Mouse (Mus musculus) adrenal gland, postnatal 14 days (tissue): ENCODE results near the gene Adgrg2. TPM values are rescaled to one million over a fixed set of nuclear protein-coding genes. Genes with fewer than 3 reads are reported as not detected.

ENCODE experiments used
- DNase-seq: peaks from one replicate; pipeline ENCODE4 v3.0.0; 2021; ENCODE audit warnings: mixed read lengths
- long read RNA-seq, 2 experiments: library from polyadenylated mRNA; stranded (forward); transcript quantifications; one replicate each; pipeline ENCODE4 v2.0.0; 2021
- total RNA-seq: library from RNA; stranded (reverse); gene quantifications from 2 replicates; pipeline ENCODE4 v1.2.3, GENCODE M21; 2021

Adgrg2 gene
- total RNA-seq, result 1.5 TPM in 2 replicates
- long read RNA-seq, experiment 1, result 0 reads
- long read RNA-seq, experiment 2, result 0 reads

DNA sequence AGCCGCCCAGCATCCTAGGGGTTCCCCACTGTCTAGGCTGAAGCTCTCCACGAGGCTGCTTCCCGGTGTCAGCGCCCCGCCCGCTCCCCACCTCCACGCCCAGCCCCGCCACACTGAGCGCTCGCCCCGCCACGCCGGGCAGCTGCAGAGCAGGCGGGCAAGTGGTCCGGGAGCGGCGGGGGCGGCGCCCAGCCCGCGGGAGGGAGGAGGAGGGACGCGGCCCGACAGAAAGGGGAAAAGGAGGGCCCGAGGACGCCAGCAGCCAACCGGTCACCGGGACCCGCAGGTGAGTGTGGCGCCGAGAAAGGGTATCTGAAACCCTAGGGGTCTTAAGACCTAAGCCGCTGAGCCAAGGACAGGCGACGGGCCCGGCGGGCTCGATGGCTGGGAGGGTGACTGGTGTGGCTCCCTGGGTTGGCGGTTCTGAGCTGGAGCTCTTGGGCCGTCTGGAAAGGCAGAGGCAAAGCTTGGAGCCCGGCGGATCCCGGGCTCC lies at the start of gene Adgrg2:
Adgrg2 (plus strand) TSS at position 227 of the 493 bp plus-strand sequence.
- DNase-seq, result peak; percentile 47

DNA sequence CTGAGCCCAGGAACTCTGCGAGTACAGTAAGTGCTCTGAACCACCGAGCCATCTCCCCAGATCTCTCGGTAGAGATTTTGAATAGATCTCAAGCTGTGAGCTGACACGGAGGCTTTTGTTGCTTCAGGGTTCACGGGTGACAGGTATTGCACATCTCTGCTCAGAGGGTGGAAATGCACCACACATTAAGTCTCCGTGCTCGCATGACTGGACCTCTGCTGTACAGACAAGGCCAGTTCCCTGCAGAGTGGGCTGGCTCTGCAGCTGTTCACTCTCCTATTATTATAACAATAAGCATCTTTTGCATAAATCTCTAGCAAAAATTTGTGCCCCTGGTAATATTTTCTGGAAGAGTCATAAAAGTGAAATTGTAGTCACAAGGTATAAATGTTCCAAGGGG lies 39.5 kb upstream of the Adgrg2 start:
- no peak for DNase-seq

DNA sequence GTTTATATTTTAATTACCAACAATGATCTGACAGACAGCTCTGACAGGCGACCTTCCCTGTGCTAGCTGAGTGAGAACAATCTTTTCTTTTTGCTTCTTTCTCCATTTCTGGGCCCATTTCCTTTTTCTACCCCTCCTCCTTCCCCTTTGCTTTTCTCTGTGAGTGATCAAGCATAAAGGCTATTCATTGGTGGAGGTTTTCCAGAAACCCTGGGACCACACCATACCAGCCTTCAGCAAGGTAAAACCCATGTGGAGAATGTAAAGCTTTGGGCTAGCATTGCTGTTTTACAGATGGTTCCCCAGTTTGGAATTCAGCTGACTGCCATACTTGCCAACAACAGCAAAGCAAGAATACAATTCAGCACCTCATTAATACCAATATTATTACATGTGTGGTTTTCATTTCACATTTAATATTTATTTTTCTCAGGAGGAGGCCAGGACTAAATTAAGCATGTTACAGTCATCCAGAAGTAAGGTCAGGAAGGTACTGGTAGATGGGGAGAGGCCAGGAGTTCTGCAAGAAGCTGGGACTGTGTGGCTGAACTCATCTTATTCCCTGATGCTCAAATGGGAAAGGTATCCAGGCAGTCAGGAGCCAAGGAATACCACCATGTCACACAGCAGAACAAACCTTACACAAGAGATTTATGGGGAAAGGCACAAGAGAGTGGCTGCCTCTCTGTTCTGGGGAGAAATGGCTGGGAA lies 38.4 kb upstream of the Adgrg2 start:
- DNase-seq, result no peak

DNA sequence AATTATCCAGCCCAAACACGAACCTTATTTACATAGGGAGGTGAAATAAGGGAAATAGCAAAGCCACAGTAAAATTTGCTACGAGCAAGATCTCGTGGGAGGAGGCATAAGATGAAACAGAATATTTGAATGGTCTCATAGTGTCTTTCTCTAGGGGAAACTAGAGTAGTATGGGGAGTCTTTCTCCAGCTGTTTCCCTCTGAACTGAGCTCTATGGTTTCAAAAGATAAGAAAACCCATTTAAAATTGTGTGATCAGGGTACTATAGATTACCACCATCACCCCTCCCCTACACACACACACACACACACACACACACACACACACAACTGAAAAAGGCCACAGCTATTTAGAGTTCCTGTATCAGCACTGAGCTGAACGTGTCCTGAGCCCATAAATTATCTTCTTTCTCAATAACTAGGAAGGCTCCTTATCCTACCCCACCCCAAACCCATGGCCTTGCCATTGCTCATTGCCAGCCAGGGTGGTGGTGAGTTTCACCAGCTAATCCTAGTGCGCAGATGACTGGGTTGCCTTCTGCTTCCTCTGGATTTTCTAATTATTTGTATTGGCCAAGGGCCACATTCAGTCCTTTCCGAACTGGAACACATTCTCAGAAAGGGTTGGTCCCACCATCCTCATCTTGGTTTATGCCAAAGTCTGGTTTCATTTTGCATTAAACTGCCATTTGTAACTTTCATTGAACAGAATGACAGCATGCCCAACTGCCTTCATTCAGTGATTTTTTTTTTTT lies 5.6 kb upstream of the Adgrg2 start:
- DNase-seq, result peak; percentile 50

DNA sequence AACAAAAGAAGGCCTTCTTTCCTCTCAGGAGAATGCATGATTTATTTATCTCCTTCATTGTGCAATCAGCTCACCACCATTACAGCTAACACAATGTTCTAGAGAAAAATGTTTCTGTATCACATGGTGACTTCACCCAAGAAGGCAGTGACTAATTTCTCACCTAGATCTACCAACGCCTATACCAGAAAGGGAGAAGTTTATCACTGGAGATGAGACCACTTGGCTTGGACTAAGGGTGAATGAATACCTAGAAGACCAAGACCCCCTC lies 5.1 kb upstream of the Adgrg2 start:
- no peak for DNase-seq

DNA sequence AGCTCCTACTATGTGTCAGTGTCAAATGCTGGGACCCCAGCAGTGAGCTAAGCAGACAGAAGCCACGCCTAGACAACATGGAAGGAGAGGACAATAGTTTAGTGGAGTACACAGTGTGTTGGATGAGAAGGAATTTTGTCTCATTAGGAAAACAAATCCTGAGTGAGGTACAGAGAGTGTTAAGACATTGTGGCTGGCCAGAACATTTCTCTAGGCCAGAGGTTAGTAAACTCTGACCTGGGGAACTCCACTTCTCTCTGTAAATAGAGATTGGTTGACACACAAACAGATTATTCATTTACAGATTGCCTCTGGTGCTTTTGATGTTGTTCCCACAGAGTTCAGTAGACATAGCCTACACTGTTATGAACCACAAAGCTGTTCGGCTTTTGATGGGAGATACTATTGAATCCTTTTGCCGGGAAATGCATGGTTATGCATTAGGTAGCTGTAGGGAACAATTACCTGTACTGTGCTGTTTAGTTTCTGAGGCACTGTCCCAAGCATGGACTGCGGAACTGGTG lies 22.5 kb downstream of the Adgrg2 start:
- no peak for DNase-seq

DNA sequence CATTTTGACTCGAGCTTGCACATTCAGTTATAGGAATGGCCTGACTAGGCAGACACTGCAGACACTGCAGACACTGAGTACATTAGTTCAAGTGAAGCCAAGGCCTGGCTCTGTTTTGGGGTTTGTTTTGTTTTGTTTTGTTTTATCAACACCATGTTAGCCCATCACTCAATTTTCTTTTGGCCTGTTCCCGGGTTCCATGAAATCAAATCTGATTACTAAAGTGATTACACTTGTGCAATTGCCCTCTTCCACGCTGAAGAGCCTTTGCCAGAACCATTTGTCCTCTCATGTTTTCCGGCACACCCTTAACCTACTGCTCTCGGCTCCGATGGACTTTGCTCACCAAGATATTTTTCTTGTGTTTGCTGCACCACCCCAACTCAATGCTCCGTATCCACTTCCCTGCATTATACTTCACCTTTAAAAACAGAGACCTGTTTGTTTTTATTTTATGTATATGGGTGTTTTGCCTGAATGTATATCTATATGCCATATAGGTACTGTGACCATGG lies 23.4 kb downstream of the Adgrg2 start:
- DNase-seq, result no peak

DNA sequence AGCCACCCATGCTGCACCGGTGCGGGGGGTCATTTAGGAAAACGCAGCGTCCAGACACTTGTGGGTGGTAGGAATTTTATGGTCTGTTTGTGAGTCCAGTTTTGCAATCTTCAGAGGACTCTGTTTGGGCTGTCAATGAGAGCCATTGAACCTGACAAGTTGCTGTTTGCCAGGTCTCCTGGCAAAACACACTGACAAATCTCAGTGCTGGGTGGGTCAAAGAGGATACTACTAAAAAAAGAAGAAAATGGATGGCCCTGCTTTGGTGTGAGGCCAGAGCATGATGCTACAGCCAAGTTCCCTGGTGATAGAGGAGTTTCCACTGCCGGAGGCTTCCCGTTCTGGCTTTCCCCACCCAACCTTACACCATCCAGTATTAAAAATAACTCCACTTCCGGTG lies 27.9 kb downstream of the Adgrg2 start:
- no peak for DNase-seq

DNA sequence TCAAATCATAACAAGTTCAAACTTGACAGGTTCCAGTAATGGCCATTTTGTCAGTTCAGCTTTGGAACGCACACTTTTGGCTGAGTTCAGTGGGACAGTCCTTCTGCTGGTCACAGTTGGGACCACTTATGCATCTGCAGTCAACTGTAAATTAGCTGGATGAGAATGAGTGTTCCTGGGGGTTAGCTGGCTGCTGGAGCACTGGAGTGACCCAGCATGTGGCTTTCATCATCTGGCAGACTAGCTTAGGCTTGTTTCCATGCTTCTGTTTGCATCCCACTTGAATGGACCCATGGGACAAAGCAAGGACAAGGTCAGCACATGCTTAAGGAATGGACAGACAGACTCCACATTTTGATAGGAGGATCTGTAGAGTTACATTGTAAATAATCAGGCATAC lies 33.2 kb downstream of the Adgrg2 start:
- DNase-seq, result no peak

DNA sequence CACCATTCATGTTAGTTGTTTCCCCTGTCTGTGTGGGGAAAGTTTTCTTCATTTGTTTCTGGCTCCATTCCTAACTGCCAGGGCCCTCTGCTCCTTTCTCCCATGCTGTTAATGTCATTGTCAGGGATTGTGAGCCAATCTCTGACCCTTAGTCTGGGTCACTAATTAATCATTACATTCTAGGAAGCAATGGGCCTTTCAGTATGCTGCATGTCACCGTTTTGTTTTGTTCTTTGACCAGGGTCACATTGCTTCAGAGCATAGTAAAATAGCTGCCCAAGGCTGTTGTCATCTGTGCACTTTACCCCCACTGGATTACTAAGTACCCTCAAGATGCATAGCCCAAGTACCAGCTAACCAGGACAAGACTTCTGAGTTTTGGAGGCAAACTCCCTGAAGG lies 36.0 kb downstream of the Adgrg2 start:
- DNase-seq, result no peak

DNA sequence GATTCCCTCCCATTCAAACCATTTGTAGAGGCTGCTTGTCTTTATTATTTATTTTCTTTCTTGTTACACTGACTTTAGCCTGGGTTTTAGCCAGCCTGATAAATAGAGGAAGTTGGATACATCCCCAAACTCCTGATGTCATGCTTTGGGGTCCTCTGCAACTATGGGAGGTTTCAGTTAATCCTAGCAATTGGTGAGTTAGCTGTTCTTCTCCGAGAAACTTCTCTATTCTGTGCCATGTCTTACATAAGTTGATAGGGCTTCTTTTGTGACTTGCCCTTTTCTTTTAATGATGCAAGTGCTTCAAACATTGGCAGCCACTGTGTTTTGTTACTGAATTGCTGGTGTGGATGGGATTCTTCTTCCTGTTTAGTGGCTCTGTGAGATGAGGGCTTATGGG lies 36.4 kb downstream of the Adgrg2 start:
- DNase-seq, result no peak

DNA sequence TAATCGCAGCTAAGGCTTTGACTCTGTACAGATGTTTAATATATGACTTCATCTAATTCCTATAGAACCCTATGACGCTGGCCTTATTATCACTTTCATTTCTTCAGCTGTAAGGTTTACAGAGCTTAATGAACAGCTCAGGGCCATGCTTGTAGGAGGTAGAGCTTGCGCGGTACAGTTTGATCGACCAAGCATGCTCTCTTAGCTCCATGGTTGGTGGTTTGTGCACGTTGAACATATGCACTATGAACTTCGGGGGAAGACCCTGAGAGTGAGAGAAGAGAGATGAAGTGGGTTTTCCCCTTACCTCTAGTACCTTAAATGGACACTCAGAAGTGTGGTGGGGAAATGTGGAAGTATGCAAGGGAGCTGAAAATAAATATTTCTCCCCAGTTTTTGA lies 41.7 kb downstream of the Adgrg2 start:
- no peak for DNase-seq

DNA sequence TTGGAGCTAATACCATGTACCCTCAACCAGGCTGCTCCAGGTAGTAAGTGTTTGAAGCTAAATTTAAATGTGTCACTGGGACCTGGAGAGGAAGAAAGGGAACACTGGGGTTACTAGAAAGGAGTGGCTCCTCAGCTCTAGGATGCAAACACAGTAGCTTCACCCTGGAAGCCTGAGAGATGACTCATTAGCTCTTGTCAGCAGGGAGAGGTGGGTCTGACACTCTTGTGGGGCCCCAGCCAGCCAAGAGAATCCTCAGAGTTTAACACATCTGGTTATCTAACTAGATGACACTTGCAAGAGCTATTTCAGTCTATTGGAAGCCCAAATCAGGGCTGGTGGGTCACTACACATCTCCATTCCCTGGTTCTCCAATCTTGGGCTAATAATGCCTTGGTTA lies 50.8 kb downstream of the Adgrg2 start:
- no peak for DNase-seq

DNA sequence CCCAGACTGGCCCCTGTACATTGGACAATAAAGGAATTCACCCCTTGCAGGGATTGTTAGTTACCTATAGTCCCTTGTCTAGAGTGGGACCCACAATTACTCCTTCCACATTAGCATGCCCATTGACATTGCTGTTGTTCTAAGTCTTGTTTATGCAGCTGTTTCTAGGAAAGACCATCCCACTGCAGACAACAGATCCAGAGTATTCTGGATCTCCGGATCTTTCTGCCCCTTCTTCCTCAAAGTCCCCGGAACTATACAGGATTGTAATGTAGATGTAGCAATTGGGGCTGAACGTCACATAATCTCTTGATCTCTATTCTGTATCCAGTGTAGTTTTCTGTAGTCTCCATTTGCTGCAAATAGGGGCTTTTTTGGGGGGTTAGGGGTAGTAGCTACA lies 57.9 kb downstream of the Adgrg2 start:
- no peak for DNase-seq

DNA sequence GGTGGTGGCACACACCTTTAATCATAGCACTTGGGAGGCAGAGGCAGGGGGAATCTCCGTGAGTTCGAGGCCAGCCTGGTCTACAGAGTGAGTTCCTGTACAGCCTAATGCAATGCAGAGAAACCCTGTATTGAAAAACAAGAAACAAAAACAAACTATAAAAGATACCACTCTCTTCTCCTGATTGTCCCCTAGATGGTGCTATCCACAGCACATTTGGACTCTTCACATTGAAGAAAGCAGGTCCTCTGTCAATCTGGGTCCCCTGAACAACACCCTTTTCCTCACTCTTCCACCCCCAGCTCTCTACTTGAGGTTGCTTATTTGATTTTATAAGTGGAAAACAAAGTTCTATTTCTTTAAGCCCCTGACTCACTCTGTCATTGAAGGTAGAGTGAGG lies 58.9 kb downstream of the Adgrg2 start:
- no peak for DNase-seq

DNA sequence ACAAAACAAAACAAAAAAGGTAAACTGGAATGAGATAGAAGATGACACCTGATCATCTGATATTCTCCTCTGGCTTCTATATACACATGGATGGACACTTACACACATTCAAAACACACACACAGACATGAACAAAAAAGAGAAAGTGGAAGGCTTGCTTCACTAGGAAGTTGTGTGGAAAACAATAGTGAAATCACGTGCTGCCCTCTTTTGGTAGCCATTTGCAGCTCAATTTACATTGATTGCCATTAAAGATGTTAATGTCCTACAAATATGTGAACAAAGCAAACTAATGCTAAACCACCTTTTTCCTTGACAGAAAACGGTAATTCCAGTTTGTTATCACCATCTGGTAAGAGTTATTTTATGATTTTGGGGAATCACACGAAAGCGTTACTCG lies 65.2 kb downstream of the Adgrg2 start:
- no peak for DNase-seq

DNA sequence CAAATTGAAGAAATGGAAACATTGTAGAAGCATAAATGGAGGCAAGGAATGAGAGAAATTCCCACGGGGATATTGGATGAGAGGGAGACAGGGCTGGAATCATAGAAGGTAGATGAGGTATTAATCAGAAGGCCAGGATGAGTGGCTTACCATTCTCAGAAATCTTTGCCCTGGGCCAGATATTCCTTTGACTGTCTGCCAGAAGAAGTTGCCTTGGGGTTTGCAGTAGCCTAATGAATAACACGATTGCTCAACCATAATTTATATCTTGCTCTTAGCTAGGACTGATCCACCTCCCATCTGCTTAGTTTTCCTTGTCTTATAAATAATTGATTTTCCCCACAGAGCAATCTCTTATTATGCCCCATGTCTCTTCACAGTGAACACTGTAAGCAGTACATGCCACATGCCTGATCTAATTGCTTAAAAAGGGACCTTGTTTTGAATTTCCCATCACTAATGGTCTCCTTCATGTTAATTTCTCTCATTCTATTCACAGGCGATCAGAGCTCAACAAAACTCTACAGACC lies 80.8 kb downstream of the Adgrg2 start:
- DNase-seq, result no peak

DNA sequence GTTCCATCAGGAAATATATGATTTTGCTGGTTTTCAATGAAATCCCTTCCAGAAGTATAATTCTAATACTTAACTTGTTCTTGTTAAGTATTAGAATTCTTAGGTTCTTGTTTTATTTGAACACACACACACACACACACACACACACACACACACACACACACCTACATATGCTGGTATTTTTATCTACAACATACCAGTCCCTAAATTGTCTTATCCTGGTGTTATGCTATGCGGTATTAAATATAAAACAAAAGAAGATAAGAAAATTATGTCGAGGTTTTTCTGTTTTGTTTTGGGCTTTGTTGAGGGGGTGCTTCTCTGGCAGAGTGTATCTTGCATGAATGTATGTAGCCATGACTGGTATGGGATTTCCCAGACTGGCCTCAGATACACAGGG lies 99.3 kb downstream of the Adgrg2 start:
- DNase-seq, result no peak

DNA sequence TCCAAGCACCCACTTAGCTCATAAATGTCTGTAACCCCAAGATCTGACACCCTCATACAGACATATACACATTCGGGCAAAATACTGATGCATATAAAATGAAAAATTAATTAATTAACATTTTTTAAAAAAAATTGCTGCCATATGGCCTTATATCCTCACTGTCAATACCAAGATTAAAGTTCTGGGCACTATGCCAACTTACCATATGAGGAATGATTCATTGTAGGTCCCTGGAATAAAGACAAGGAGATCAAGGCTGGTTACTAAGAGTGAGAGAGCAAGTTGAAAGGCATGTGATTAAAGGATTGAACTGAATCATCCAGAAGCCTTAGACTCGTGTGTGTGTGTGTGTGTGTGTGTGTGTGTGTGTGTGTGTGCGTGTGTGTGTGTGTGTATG lies 103.8 kb downstream of the Adgrg2 start:
- no peak for DNase-seq

DNA sequence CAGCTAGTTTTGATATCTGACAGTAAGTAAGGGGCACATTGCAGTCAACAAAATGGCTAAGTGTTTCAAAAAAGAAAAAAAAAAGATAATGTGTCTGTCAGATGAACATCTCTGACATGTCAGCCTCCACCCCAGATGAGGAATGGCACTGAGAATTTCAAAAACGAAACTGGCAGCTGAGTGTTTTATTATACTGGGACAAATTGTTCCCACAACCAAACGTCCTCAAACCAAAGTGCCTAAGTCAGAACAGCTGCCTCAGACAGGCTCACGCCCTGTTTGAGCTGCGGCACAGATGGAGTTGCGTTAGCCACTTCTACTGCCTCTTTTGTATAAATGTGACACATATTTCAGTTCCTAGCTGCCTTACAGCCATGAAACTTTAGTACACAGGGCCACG lies 104.4 kb downstream of the Adgrg2 start:
- no peak for DNase-seq

DNA sequence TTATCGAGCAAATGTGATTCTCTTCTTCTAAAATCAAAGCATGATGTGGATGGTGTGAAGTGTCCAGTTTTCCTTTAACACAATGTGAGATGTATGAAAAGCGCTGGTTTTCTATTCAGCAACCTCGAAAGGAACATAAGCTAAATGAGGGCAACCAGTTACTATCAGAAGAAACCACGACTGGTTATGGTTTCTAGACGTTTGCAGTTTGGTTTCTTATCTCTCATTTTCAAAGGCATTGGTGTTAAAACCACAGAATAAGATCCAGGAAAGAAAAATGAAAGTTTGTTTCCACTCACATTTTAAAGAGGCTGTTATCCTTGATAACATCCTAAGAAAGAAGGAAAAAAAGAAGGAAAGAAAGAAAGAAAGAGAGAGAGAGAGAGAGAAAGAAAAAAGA lies 106.0 kb downstream of the Adgrg2 start:
- no peak for DNase-seq

DNA sequence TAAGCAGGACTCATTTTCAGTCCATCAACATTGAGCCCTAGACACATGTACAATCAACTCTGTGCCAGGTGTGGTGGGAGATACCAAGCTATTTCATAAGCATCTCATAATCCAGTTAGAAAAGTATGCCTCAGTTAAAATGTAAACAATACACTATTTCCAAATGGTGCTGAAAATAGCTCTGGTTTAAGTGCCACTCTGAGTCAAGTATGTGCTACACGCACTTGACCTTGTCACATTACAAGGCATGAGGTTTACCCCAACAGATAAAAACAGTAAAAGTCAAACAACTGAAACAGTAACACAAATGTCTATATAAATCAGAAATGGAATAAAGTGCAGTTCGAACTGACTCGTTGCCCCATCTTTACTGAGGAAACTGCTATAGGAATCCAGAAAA lies 110.6 kb downstream of the Adgrg2 start:
- no peak for DNase-seq

DNA sequence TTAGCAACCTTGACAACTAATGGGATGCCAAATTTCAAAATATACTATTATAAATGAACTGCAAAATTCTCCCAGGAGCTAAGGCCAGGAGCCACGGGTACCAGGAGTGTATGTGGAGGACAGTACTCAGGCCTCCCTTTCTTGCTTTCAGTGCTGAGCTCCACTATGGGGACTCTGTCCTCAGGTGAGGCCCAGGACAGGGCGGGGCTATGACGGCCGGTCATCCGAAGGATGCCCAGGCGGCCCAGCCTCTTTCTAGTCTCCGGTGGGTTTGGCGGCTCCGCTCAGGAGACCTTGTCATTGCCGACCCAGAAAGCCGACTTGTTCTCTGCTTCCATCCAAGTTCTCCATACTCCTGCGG lies 111.2 kb downstream of the Adgrg2 start:
- no peak for DNase-seq
